Mouse (Mus musculus): ENCODE measurements around the gene Pkp4. TPM values are rescaled to one million over a fixed set of nuclear protein-coding genes. Genes with fewer than 3 reads are reported as not detected.

Gene Pkp4
- total RNA-seq, 2 experiments from 2014 or later, result 160 to 162 TPM

DNA sequence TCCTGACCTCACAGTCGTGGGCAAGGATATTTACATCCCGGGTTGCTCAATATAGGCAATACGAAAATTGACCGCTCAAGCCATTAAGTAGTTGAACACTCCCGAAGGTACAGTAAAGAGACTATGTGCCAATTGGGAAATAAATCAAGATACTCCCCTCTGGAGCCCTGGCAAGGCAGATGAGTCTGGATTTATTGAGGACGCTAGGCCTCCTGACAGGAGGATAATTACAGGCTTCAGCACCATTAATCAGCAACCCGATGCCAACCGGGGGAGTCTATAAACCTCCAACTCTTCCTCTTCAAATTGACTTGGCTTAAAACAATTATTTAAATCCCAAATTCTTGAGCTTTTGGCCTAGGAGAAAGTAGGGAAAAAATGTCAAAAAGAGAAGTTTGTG is 243.4 kb downstream of the Pkp4 start:
- intact Hi-C loops (cut with DNase I), result no loop called here
- no peak for DNase-seq

Other genes with a start within 250 kb of the Pkp4 start
- gene Ccdc148, start 167 bp upstream of the Pkp4 start, total RNA-seq (2021), result 1 to 10 TPM in 1 of 2 experiments, under 1 TPM in 1; 0.93 to 1.2 TPM

All from heart, postnatal 14 days (tissue).